Mouse (Mus musculus): Measurements from ENCODE around the gene Mms19. TPM values are rescaled to one million over a fixed set of nuclear protein-coding genes. Genes with fewer than 3 reads are reported as not detected.

Gene Mms19
- polyA plus RNA-seq, 1 experiment, result 142 TPM

GRCm38 (mm10) chr19:41982791-41983150, 1.8 kb upstream of the Mms19 start:
- WGBS, result 6% methylated on average over 4 of the region's 4 CpGs
- no peaks in the 10 kb centered on the region for H3K27me3 ChIP-seq (ENCODE audit: control insufficient read depth, insufficient read depth, low read length)
- H3K4me1 ChIP-seq (replicated peaks; ENCODE audit: control insufficient read depth, insufficient read depth, low read length), result peaks cover 6% of the 10 kb centered on the region
- no peaks in the 10 kb centered on the region for H3K36me3 ChIP-seq (ENCODE audit: control insufficient read depth, insufficient read depth, low read length)
- no peak overlapping the region for H3K27ac ChIP-seq (ENCODE audit: control insufficient read depth, insufficient read depth, low read length)
- no peak for TF ChIP-seq CTCF (IDR thresholded peaks at IDR 0.05; ENCODE audit: borderline replicate concordance, control insufficient read depth, extremely low read depth, insufficient read depth, low read length, poor library complexity)
- TF ChIP-seq POLR2A (IDR thresholded peaks at IDR 0.05; ENCODE audit: control insufficient read depth, extremely low read depth, insufficient read depth, low read length, poor library complexity), result no peak
- peak overlapping the region; percentile 68 for H3K4me3 ChIP-seq (ENCODE audit: control insufficient read depth, insufficient read depth, low read length)
- DNase-seq, result peak; percentile 4

GRCm38 (mm10) chr19:41981931-41982790, 1.2 kb upstream of the Mms19 start:
- 1% methylated on average over 74 of the region's 74 CpGs for WGBS
- H3K4me1 ChIP-seq (replicated peaks; ENCODE audit: control insufficient read depth, insufficient read depth, low read length), result peaks cover 6% of the 10 kb centered on the region
- TF ChIP-seq CTCF (IDR thresholded peaks at IDR 0.05; ENCODE audit: borderline replicate concordance, control insufficient read depth, extremely low read depth, insufficient read depth, low read length, poor library complexity) (no peak), POLR2A (IDR thresholded peaks at IDR 0.05; ENCODE audit: control insufficient read depth, extremely low read depth, insufficient read depth, low read length, poor library complexity) (no peak)
- H3K36me3 ChIP-seq (ENCODE audit: control insufficient read depth, insufficient read depth, low read length), result no peaks in the 10 kb centered on the region
- H3K27ac ChIP-seq (ENCODE audit: control insufficient read depth, insufficient read depth, low read length), result no peak overlapping the region
- H3K4me3 ChIP-seq (ENCODE audit: control insufficient read depth, insufficient read depth, low read length), result peak overlapping the region; percentile 68
- H3K27me3 ChIP-seq (ENCODE audit: control insufficient read depth, insufficient read depth, low read length), result no peaks in the 10 kb centered on the region
- peak; percentile 53 for DNase-seq

- no peak for DNase-seq
- Histone ChIP-seq H3K27ac (ENCODE audit: control insufficient read depth, insufficient read depth, low read length) (peak within 1 kb of the TSS; percentile 39; the same call in 1 of the 2 replicates), H3K4me1 (replicated peaks; ENCODE audit: control insufficient read depth, insufficient read depth, low read length) (peaks cover 6% of the 10 kb centered on the region), H3K36me3 (ENCODE audit: control insufficient read depth, insufficient read depth, low read length) (no peaks in the 10 kb centered on the region), H3K27me3 (ENCODE audit: control insufficient read depth, insufficient read depth, low read length) (no peaks in the 10 kb centered on the region), H3K4me3 (ENCODE audit: control insufficient read depth, insufficient read depth, low read length) (peak within 1 kb of the TSS; percentile 68)
- TF ChIP-seq CTCF (IDR thresholded peaks at IDR 0.05; ENCODE audit: borderline replicate concordance, control insufficient read depth, extremely low read depth, insufficient read depth, low read length, poor library complexity) (no peak), POLR2A (IDR thresholded peaks at IDR 0.05; ENCODE audit: control insufficient read depth, extremely low read depth, insufficient read depth, low read length, poor library complexity) (no peak)
- under 1% methylated on average over 31 of the region's 33 CpGs for WGBS
Observed at GRCm38 (mm10) chr19:41981595-41981927, 604 bp upstream of the Mms19 start, which contains the start of gene Ubtd1. TSS of gene Ubtd1 (plus strand) at chr19:41981763.

GRCm38 (mm10) chr19:41980422-41980818, 537 bp downstream of the Mms19 start:
- Histone ChIP-seq H3K36me3 (ENCODE audit: control insufficient read depth, insufficient read depth, low read length) (no peaks in the 10 kb centered on the region), H3K4me3 (ENCODE audit: control insufficient read depth, insufficient read depth, low read length) (peak overlapping the region; percentile 68), H3K27ac (ENCODE audit: control insufficient read depth, insufficient read depth, low read length) (peak overlapping the region; percentile 39; the same call in 1 of the 2 replicates), H3K4me1 (replicated peaks; ENCODE audit: control insufficient read depth, insufficient read depth, low read length) (peaks cover 6% of the 10 kb centered on the region), H3K27me3 (ENCODE audit: control insufficient read depth, insufficient read depth, low read length) (no peaks in the 10 kb centered on the region)
- no peak for DNase-seq
- WGBS, result 1% methylated on average over 16 of the region's 16 CpGs
- TF ChIP-seq CTCF (IDR thresholded peaks at IDR 0.05; ENCODE audit: borderline replicate concordance, control insufficient read depth, extremely low read depth, insufficient read depth, low read length, poor library complexity), result no peak
- no peak for TF ChIP-seq POLR2A (IDR thresholded peaks at IDR 0.05; ENCODE audit: control insufficient read depth, extremely low read depth, insufficient read depth, low read length, poor library complexity)

GRCm38 (mm10) chr19:41973891-41974794, 6.8 kb downstream of the Mms19 start:
- TF ChIP-seq CTCF (IDR thresholded peaks at IDR 0.05; ENCODE audit: borderline replicate concordance, control insufficient read depth, extremely low read depth, insufficient read depth, low read length, poor library complexity), result no peak
- no peak for TF ChIP-seq POLR2A (IDR thresholded peaks at IDR 0.05; ENCODE audit: control insufficient read depth, extremely low read depth, insufficient read depth, low read length, poor library complexity)

GRCm38 (mm10) chr19:41969618-41970017, 11.3 kb downstream of the Mms19 start:
- TF ChIP-seq CTCF (IDR thresholded peaks at IDR 0.05; ENCODE audit: borderline replicate concordance, control insufficient read depth, extremely low read depth, insufficient read depth, low read length, poor library complexity), result no peak
- TF ChIP-seq POLR2A (IDR thresholded peaks at IDR 0.05; ENCODE audit: control insufficient read depth, extremely low read depth, insufficient read depth, low read length, poor library complexity), result no peak
- Histone ChIP-seq H3K27me3 (ENCODE audit: control insufficient read depth, insufficient read depth, low read length) (no peaks in the 10 kb centered on the region), H3K4me3 (ENCODE audit: control insufficient read depth, insufficient read depth, low read length) (no peak overlapping the region), H3K36me3 (ENCODE audit: control insufficient read depth, insufficient read depth, low read length) (peaks cover 39% of the 10 kb centered on the region), H3K4me1 (replicated peaks; ENCODE audit: control insufficient read depth, insufficient read depth, low read length) (peaks cover 7% of the 10 kb centered on the region), H3K27ac (ENCODE audit: control insufficient read depth, insufficient read depth, low read length) (no peak overlapping the region)
- WGBS, result 47% methylated on average over 7 of the region's 7 CpGs
- peak; percentile 16 for DNase-seq

More at GRCm38 (mm10) chr19:41973891-41974794, 6.8 kb downstream of the Mms19 start:
- Histone ChIP-seq H3K4me3 (ENCODE audit: control insufficient read depth, insufficient read depth, low read length) (no peak overlapping the region), H3K4me1 (replicated peaks; ENCODE audit: control insufficient read depth, insufficient read depth, low read length) (peaks cover 6% of the 10 kb centered on the region), H3K36me3 (ENCODE audit: control insufficient read depth, insufficient read depth, low read length) (0 out of 2 replicates have a peak, but pooled peaks cover 6% of the 10 kb centered on the region), H3K27ac (ENCODE audit: control insufficient read depth, insufficient read depth, low read length) (no peak overlapping the region), H3K27me3 (ENCODE audit: control insufficient read depth, insufficient read depth, low read length) (no peaks in the 10 kb centered on the region)
- DNase-seq, result no peak
- 94% methylated on average over 13 of the region's 13 CpGs for WGBS
